Mouse (Mus musculus) bone marrow, adult 2 months (tissue): ENCODE results near the gene Tacc2.

Experiments
- CTCF ChIP-seq: fragments of 200-500 bp; IDR thresholded peaks from 2 replicates; pipeline ENCODE4 v1.5.1; 2011; ENCODE audit warnings: low read length, control low read depth; ENCODE audit not compliant: control insufficient read depth, insufficient read depth
- POLR2A ChIP-seq: fragments of 200-500 bp; IDR thresholded peaks from 2 replicates; pipeline ENCODE4 v1.6.1; 2011; ENCODE audit warnings: low read depth, mild to moderate bottlenecking, control low read depth, low read length, borderline replicate concordance; ENCODE audit not compliant: control insufficient read depth

DNA sequence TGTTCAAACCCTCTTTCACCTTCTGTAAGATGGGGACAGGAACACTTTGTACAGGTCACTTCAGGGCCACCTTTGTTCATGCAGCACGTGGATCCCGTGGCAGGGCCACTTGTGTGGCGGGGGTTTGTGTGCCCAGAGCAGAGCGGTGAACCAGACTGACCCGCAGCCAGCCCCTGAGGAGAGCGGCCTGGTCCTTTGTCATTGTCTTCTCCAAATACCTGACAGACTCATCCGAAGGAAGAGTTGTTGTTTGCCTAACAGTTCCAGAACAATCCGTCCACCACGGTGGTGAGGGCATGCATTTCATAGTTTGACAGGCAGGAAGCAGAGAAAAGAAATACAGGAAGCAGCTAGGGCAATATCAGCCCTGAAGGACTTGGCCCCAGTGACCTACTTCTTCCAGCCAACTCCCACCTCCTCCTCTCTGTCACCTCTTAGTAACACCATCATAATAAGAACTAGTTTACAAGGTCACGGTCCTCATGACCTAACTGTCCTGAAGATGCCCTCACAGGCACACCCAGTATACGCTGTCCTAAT is 180.2 kb downstream of the Tacc2 start:
- TF ChIP-seq CTCF, result no peak
- TF ChIP-seq POLR2A, result no peak
